Mouse (Mus musculus) erythroblast, embryonic 14.5 days (primary cell): ENCODE measurements around the gene Kif26b.

Experiments
- GATA1 ChIP-seq: IDR thresholded peaks from 2 replicates; pipeline ENCODE4 v1.6.1; 2012; ENCODE audit warnings: low read length, inconsistent platforms, mixed read lengths
- TAL1 ChIP-seq: IDR thresholded peaks from 3 replicates; pipeline ENCODE4 v1.6.1; 2012; ENCODE audit warnings: low read length, inconsistent platforms, mixed read lengths

GRCm38 (mm10) chr1:178848380-178849106 is 319.6 kb downstream of the Kif26b start:
- TF ChIP-seq TAL1 (no peak), GATA1 (no peak)
